Mouse (Mus musculus): Measurements from ENCODE around the gene Gm11983. TPM values are rescaled to one million over a fixed set of nuclear protein-coding genes. Genes with fewer than 3 reads are reported as not detected.
"Not testable (repeated sequence)": the region's sequence is repeated elsewhere in the genome, so short reads cannot be mapped to it uniquely, and the experiment has no call there.

Gene Gm11983
- total RNA-seq (2017), result not detected in 2 replicates

DNA sequence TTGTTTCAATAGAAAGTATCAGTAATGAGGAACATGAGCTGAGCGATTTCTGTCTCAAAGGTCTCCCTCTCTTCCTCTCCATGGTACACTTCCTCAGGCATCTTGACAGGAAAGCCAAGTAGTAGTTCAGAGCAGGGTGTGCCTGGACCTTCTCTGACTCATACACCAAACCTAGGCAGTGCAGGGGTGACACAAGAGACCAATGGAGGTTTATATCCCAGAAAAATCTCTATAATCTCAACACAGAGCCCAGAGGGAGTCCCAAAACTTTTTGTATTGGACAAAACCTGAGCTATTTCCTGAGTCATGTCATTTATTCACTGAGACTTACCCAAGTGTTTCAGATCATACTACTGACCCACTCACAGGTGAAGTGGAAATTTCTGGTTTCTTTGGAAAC lies at the start of gene Gm11983:
Gm11983 (minus strand) TSS at position 101 of the 400 bp plus-strand sequence.
- ATAC-seq (replicated peaks in 1 of 2; ENCODE audit: insufficient read depth in 1 of 2, low FRiP score in 2 of 2, low TSS enrichment in 1 of 2, low read depth in 1 of 2, poor library complexity in 2 of 2, severe bottlenecking in 2 of 2), result no peak

DNA sequence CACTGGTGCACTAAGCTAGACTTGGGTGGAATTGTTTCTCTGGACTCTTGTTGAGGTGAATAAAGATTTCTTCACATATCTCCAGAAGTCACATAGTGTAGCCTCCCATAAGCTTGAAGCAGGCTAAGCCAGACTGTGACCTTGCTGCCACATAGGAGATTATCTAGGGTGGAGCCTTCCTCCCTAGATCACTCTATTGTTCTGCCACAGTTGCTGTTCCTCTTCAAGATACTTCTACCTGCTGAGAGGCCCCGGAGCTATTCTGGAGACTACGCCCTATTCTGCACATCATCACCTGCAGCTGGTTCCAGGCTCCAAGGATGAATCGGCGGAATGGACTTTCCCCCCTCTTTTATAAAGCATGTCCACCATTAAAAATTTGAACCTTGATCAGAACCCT lies 45.6 kb upstream of the Gm11983 start:
- not testable (repeated sequence) for ATAC-seq (replicated peaks in 1 of 2; ENCODE audit: insufficient read depth in 1 of 2, low FRiP score in 2 of 2, low TSS enrichment in 1 of 2, low read depth in 1 of 2, poor library complexity in 2 of 2, severe bottlenecking in 2 of 2)

DNA sequence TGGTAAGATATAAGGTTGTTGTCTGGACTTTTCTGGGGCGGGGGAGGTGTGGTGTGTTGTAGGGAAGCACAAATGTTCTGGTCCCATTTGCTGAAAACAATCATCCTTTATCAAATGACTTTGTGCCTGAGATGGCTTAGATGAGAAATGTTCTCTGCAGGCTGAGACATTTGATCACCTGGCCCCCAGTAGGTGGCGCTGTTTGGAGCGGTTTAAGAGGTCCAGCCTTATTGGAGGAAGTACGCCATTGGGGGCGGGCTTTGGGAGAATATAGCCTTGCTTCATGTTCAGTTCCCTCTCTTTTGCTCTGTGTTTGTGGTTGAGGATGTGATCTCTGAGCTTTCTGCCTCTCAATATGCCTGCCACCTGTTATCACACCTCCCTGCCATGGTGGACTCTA lies 44.2 kb upstream of the Gm11983 start:
- ATAC-seq (replicated peaks in 1 of 2; ENCODE audit: insufficient read depth in 1 of 2, low FRiP score in 2 of 2, low TSS enrichment in 1 of 2, low read depth in 1 of 2, poor library complexity in 2 of 2, severe bottlenecking in 2 of 2), result no peak

DNA sequence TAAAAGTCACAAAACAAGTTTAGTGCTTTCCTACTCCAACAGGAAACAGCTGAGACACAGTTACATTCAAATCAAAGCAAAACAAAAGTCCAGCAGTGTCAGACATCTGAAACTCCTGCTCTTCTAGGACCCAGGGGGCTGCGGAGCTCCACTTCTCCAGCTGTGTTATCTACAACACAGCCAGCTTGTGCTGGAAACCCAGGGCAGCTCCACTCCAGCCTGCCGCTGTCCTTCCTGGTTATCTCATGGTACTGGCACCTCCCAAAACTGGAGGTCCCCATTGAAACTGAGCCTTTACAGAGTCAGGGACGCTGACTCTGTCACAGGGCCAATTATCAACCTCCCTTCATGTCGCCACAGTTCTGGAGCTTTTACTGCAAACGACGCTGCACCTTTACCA lies 40.3 kb upstream of the Gm11983 start:
- ATAC-seq (replicated peaks in 1 of 2; ENCODE audit: insufficient read depth in 1 of 2, low FRiP score in 2 of 2, low TSS enrichment in 1 of 2, low read depth in 1 of 2, poor library complexity in 2 of 2, severe bottlenecking in 2 of 2), result no peak

DNA sequence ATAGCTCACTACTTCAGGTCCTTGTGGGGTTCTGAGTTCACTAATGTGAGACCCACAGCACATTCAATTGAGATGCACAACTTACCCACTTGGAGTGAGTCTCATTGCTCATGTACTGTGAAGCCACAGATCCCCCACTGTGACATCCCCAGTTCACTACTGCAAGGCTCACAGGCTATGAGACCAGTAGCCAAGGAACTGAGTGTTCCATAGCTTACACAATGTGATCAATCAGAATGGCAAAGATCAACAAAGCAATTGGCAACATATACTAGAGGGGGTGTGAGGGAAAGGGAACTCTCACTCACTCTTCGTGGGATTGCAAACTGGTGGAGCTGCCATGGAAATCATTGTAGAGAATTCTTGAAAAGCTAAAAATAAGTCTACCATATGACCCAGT lies 33.5 kb upstream of the Gm11983 start:
- ATAC-seq (replicated peaks in 1 of 2; ENCODE audit: insufficient read depth in 1 of 2, low FRiP score in 2 of 2, low TSS enrichment in 1 of 2, low read depth in 1 of 2, poor library complexity in 2 of 2, severe bottlenecking in 2 of 2), result no peak

DNA sequence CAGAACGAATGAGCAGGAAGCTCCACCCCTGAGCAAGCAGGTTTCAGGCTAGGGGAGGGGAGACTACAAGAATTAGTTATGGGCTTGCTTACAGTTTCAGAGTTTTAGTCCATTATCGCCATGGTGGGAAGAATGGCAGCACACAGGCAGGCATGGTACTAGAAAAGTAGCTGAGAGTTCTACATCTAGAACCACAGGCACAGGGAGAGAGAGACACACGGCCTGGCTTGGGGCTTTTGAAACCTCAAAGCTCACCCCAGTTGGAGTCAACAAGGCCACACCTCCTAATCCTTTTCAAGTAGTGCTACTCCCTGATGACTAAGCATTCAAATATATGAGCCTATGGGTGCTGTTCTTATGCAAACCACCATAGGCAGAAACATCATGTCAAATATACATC lies 28.1 kb upstream of the Gm11983 start:
- ATAC-seq (replicated peaks in 1 of 2; ENCODE audit: insufficient read depth in 1 of 2, low FRiP score in 2 of 2, low TSS enrichment in 1 of 2, low read depth in 1 of 2, poor library complexity in 2 of 2, severe bottlenecking in 2 of 2), result no peak

DNA sequence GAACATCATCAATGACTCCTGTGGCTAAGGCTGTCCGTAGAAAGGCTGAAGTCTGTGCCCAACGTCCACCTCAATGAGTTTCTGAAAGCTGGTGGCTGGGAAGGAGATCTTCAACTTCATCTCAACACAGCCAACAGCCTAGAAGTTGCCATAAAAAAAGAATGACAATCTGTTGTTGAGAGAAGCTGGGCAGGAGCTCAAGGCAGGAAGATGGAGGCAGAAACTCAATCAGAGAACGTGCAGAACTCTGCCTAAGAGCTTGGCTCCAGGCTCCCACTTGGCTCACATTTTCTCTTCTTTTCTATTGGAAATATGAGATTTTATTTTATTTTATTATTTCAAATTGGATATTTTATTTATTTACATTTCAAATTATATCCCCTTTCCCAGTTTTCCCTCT lies 24.7 kb upstream of the Gm11983 start:
- no peak for ATAC-seq (replicated peaks in 1 of 2; ENCODE audit: insufficient read depth in 1 of 2, low FRiP score in 2 of 2, low TSS enrichment in 1 of 2, low read depth in 1 of 2, poor library complexity in 2 of 2, severe bottlenecking in 2 of 2)

DNA sequence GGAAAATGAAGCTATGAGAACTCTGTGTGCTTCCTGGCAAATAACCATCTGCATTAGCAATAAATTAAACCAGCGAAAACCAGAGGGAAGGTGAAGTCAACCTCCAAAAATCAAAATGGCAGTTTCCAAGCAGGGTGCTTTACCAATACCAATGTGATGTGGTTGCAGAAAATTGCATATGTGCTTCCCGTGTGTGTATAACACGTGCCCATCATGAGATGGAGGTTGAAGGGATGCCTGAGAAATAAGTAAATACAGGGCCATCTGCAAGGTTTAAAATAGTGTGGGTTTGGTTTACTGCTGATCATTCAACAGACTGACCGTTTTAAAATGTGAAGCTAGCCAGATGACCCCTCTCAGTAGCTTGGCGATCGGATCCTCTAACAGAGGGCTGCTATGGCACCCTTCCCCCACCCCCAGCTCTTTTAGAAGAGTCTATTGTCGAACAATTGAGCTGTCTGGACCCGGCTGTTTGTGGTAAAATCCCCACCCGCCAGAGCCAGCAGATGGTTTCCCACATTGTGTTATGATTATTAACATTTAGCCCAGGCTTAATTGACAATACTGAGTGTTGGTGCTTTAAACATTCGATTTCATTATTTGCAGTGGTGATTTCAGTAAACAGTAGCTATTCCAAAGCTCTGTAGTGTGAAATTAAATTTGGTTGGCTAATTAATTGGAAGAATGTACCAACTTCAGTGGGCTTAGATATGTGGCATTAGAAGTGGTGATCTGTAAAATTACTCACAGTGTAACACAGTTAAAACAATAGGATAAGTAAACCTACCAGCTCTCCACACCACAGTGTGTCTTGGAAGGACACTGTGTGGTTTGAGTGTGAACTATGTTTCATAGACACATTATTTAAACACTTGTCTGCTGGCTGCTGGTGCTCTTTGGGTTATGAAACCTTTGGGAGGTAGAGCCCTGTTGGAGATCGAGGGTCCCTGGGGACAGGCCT lies 22.7 kb upstream of the Gm11983 start:
- no peak for ATAC-seq (replicated peaks in 1 of 2; ENCODE audit: insufficient read depth in 1 of 2, low FRiP score in 2 of 2, low TSS enrichment in 1 of 2, low read depth in 1 of 2, poor library complexity in 2 of 2, severe bottlenecking in 2 of 2)

DNA sequence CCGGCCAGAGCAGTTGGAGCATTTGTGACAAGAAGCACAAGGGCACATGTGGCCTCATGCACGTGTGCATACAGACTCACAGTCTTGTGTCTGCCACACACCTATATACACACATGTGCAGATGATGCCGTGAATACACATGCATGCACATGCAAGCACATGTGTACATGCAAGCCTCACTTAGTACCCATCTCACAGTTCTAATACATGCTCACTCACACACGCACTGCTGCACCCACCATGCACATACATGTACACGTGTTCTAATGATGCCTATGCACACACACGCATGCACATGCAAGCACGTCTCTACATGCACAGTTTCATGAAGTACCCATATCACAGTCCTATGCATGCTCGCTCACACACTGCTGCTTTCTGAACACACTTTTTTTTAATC lies 21.6 kb upstream of the Gm11983 start:
- ATAC-seq (replicated peaks in 1 of 2; ENCODE audit: insufficient read depth in 1 of 2, low FRiP score in 2 of 2, low TSS enrichment in 1 of 2, low read depth in 1 of 2, poor library complexity in 2 of 2, severe bottlenecking in 2 of 2), result no peak

DNA sequence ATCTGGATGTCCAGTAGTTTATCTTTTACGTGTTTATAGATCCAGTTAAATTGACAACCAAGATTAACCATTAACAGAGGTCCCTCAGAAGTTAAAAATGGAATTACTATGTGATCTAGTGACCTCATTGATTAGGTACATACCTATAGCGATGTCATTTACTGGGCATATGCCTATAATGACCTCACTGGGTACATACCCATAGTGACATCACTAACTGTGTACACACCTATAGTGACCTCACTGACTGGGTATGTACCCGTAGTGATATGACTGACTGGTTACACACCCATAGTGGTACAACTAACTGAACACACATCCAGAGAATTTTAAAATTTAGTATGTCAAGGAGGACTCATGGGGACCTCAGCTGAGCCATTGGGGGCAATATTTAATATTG lies 18.5 kb upstream of the Gm11983 start:
- ATAC-seq (replicated peaks in 1 of 2; ENCODE audit: insufficient read depth in 1 of 2, low FRiP score in 2 of 2, low TSS enrichment in 1 of 2, low read depth in 1 of 2, poor library complexity in 2 of 2, severe bottlenecking in 2 of 2), result no peak

DNA sequence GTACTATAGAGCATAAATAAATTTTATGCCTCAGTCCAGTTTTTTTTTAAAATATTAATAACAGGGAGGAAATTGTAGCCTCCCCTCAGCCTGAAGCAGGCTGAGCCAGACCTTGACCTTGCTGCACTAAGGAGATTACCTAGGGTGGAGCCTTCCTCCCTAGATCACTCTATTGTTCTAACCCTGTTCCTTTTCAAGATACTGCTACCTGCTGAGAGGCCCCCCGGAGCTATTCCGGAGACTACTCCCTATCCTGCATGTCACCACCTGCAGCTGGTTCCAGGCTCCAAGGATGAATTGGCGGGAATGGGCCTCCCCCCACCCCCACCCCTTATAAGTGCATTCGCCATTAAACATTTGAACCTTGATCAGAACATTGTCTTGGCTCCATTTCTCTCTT lies 15.9 kb upstream of the Gm11983 start:
- not testable (repeated sequence) for ATAC-seq (replicated peaks in 1 of 2; ENCODE audit: insufficient read depth in 1 of 2, low FRiP score in 2 of 2, low TSS enrichment in 1 of 2, low read depth in 1 of 2, poor library complexity in 2 of 2, severe bottlenecking in 2 of 2)

DNA sequence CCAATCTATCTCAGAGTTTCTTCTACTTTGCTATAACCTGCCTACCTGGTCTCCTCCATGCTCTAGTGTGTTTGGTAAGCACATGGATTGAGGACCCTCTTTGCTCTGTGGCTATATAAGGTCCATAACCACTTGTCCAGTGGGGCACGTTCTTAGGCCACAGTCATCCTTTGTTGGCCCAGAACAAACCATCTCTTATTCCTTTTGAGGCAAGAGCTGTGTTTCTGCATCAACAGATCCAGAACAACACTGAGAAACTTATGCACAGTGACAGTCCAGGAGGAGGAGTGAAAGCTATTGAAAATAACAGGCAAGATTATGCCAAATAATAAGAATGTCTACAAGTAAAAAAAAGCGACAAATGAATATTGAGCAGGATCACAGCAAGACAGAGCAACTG lies 6.4 kb upstream of the Gm11983 start:
- ATAC-seq (replicated peaks in 1 of 2; ENCODE audit: insufficient read depth in 1 of 2, low FRiP score in 2 of 2, low TSS enrichment in 1 of 2, low read depth in 1 of 2, poor library complexity in 2 of 2, severe bottlenecking in 2 of 2), result no peak

DNA sequence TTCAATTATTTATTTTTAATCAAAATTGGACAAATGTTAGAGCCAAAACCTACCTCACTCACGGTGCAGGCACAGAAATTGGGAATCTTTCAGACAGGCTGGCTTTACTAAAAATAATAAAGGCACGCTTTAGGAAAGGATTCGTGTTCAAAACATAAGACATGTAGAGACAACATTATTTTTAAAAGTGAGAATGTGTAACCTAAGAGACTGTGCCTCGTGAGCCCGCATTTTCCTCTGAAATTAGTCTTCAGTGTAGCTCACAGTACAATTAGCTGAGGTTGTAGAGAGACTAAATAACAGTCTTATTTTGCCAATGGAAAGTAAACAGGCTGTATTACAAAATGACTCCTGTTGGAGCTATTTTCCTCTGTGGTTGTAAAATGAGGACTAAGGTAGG lies 4.7 kb upstream of the Gm11983 start:
- no peak for ATAC-seq (replicated peaks in 1 of 2; ENCODE audit: insufficient read depth in 1 of 2, low FRiP score in 2 of 2, low TSS enrichment in 1 of 2, low read depth in 1 of 2, poor library complexity in 2 of 2, severe bottlenecking in 2 of 2)

DNA sequence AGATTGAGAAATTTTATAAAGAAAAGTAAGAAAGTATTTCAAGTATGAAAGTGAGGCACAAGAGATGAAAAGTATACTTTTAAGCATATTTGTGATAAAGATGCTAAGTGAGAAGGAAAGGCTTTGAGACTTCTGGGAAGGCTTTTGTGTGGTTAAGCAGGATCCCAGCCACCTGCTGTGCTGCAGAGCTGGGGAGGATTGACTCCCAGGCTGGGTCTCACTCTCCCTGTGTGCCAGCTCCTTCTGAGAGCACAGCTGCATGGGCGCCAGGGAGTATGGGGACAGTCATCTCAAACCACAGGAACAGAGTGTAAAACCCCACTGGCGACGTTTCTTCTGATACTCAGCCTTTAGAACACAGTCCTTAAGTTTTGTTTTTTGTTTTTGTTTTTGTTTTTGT lies 3.3 kb upstream of the Gm11983 start:
- ATAC-seq (replicated peaks in 1 of 2; ENCODE audit: insufficient read depth in 1 of 2, low FRiP score in 2 of 2, low TSS enrichment in 1 of 2, low read depth in 1 of 2, poor library complexity in 2 of 2, severe bottlenecking in 2 of 2), result no peak

DNA sequence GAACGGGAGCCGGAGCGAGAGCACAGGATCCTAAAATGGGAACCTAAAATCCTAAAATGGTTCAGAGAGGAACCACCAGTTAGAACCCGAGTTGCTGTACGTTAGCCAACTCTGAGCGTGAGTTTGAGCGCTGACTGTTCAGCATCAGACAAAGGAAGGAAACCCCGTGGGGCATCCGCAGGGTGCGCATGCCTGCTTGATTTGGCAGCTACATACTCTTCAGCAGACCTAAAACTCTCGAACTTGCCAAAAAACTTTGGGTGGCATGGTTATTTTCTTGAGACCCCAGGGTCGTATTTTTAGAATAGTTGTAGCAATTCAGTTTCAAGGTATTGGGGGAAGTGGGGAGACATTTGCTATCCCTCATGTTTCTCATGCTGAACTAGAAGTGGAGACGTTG lies 2.8 kb downstream of the Gm11983 start:
- ATAC-seq (replicated peaks in 1 of 2; ENCODE audit: insufficient read depth in 1 of 2, low FRiP score in 2 of 2, low TSS enrichment in 1 of 2, low read depth in 1 of 2, poor library complexity in 2 of 2, severe bottlenecking in 2 of 2), result no peak

DNA sequence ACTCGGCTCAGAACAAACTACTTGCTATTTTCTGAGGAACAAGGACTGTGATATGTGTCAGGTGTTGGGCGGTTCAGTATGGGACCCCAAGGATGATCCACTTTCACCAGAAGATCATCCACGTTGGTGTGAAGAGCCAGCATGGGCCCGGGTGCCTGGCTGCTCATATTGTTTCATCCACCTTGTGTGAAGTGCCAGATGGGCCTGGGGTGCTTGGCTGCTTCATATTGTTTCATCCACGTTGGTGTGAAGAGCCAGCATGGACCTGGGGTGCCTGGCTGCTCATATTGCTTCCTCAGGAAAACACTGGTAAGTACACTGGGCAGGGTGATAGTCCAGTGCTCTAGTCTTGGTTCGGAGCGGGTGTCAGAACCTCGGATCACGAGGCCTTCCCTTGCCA lies 3.7 kb downstream of the Gm11983 start:
- ATAC-seq (replicated peaks in 1 of 2; ENCODE audit: insufficient read depth in 1 of 2, low FRiP score in 2 of 2, low TSS enrichment in 1 of 2, low read depth in 1 of 2, poor library complexity in 2 of 2, severe bottlenecking in 2 of 2), result no peak; a peak in 1 of 4 replicates

DNA sequence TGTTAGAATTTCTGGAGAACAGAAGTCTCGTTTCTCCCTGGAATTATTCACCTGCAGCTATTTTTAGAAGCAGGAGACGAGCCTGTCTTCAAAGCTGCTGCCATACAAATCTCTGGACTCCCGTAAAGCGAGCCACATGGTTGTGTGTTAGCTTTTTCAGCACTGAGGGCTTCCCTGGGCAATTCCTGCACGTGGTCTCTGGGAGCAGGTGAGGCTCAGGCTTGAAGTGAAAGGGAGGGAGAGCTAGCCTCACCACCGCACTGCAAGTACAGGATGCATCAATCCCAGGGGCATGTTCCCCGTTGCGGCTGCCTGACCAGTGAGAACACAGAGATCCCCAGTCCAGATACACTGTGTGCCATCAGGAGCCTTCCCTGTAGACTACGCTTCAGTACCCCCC lies 5.5 kb downstream of the Gm11983 start:
- ATAC-seq (replicated peaks in 1 of 2; ENCODE audit: insufficient read depth in 1 of 2, low FRiP score in 2 of 2, low TSS enrichment in 1 of 2, low read depth in 1 of 2, poor library complexity in 2 of 2, severe bottlenecking in 2 of 2), result no peak

DNA sequence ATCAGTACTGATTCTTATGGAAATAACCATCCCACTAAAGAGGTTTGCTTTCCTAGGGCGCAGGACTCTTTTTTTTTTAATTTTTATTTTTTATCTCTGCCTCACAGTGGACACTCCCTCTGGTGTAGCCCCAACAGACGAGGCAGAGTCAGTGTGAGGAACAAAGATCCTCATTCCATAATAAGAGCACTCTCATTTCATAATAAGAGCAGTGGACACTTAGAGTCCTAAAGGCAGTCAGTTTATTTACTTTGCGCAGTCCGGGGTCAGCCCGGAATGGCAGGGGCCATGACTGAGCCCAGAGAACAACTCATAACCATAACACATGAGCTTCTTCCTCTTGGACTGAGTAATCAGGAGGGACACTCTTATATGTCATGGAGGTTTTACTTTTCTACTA lies 9.3 kb downstream of the Gm11983 start:
- ATAC-seq (replicated peaks in 1 of 2; ENCODE audit: insufficient read depth in 1 of 2, low FRiP score in 2 of 2, low TSS enrichment in 1 of 2, low read depth in 1 of 2, poor library complexity in 2 of 2, severe bottlenecking in 2 of 2), result no peak

DNA sequence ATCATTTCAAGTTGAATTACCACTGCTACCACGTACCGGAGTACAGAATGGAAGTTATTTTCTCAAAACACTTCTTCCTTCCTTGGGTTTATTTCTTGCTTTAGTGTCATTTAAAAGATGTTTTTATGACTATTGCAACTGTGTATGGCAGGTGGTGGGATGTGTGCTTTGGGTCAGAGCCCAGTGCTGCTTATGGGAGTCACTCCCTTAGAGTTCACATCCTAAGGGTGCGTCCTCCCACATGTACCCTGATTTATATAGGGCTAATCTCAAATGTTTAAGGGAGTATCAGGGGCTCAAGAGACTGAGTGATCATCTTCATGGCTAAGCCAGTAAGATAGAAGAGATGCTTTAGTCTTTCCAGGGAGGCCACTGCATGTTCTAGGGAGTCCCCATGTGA lies 11.3 kb downstream of the Gm11983 start:
- ATAC-seq (replicated peaks in 1 of 2; ENCODE audit: insufficient read depth in 1 of 2, low FRiP score in 2 of 2, low TSS enrichment in 1 of 2, low read depth in 1 of 2, poor library complexity in 2 of 2, severe bottlenecking in 2 of 2), result no peak

Measured in hematopoietic stem cell, adult 5-6 weeks (primary cell).